Mouse (Mus musculus) C2C12 (cell line): Measurements from ENCODE around the gene Cd80. TPM values are rescaled to one million over a fixed set of nuclear protein-coding genes. Genes with fewer than 3 reads are reported as not detected.
A peak's percentile ranks its signal among the peaks of the same experiment; 100 is the strongest.

Experiments used
- H3K27me3 ChIP-seq: one replicate; pipeline ENCODE4 v1.6.1; 2011; ENCODE audit not compliant: control insufficient read depth, insufficient read depth, insufficient read length
- H3K36me3 ChIP-seq: one replicate; pipeline ENCODE4 v1.6.1; 2011; ENCODE audit not compliant: control insufficient read depth, insufficient read depth
- H3K4me3 ChIP-seq: one replicate; pipeline ENCODE4 v1.5.1; 2011; ENCODE audit warnings: mild to moderate bottlenecking, control low read depth; ENCODE audit not compliant: poor library complexity, insufficient read depth, severe bottlenecking
- H3K79me2 ChIP-seq: one replicate; pipeline ENCODE4 v1.6.1; 2011; ENCODE audit not compliant: control insufficient read depth, insufficient read depth
- H3K79me3 ChIP-seq: one replicate; pipeline ENCODE4 v1.6.1; 2011; ENCODE audit warnings: low read depth, control low read depth
- H3ac ChIP-seq: one replicate; pipeline ENCODE3; 2011; ENCODE audit warnings: low read depth; ENCODE audit not compliant: control insufficient read depth, insufficient read length
- CEBPB ChIP-seq: IDR thresholded peaks from one replicate; pipeline ENCODE4 v1.6.1; 2011; ENCODE audit warnings: low read depth, mild to moderate bottlenecking, control low read depth, moderate library complexity
- CTCF ChIP-seq: IDR thresholded peaks from one replicate; pipeline ENCODE4 v1.5.1; 2011; ENCODE audit not compliant: control insufficient read depth, insufficient read depth, insufficient read length
- FOSL1 ChIP-seq: IDR thresholded peaks from one replicate; pipeline ENCODE4 v1.8.0; 2011; ENCODE audit warnings: mild to moderate bottlenecking, low read length; ENCODE audit not compliant: poor library complexity, insufficient read depth, severe bottlenecking
- MAX ChIP-seq: IDR thresholded peaks from one replicate; pipeline ENCODE4 v1.6.1; 2011; ENCODE audit warnings: mild to moderate bottlenecking, control low read depth
- MYOD1 ChIP-seq: IDR thresholded peaks from one replicate; pipeline ENCODE4 v1.6.1; 2011; ENCODE audit warnings: low read depth; ENCODE audit not compliant: control insufficient read depth, insufficient read length
- MYOG ChIP-seq: IDR thresholded peaks from one replicate; pipeline ENCODE4 v1.6.1; 2011; ENCODE audit not compliant: control insufficient read depth, insufficient read length; ENCODE audit errors: extremely low read depth
- USF1 ChIP-seq: IDR thresholded peaks from one replicate; pipeline ENCODE4 v1.6.1; 2011; ENCODE audit warnings: low read depth, mild to moderate bottlenecking, control low read depth, moderate library complexity
- polyA plus RNA-seq: library from polyadenylated mRNA; unstranded; fragments of >200 nt; fragmentation: generic; extraction: Trizol; gene quantifications from one replicate; pipeline ENCODE4 v1.2.1, GENCODE M21; 2012; ENCODE audit warnings: missing spikeins

The Cd80 gene
- polyA plus RNA-seq, 1 experiment: 8.7 TPM

DNA sequence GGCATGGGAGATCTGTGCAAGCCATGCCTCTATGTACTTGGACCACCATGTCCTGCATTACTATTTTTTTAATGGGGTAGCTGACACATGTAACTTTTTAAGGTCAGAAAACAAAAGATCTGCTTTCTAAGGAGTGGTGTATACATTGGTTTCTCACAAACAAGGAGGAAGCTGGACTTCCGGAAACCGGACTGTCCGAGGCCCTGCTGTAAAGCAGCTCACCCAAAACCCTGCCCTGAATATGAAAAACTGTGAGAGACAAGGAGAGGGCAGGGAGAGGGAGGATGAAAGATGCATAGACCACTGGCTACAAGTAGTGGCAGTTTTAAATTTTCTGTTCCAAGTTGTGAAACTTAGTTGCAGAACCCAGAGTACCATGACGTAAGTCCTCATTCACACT lies 4.6 kb downstream of the Cd80 start:
- Histone ChIP-seq H3K4me3 (peak overlapping the region; percentile 41), H3K36me3 (peaks cover 6% of the 10 kb centered on the region), H3K79me2 (peaks cover 64% of the 10 kb centered on the region), H3ac (peak overlapping the region; percentile 54), H3K79me3 (peaks cover 51% of the 10 kb centered on the region), H3K27me3 (no peaks in the 10 kb centered on the region)
- TF ChIP-seq MYOD1: no peak
- TF ChIP-seq CTCF: no peak
- TF ChIP-seq CEBPB: no peak
- TF ChIP-seq MAX: no peak
- no peak for TF ChIP-seq USF1
- TF ChIP-seq MYOG: no peak
- TF ChIP-seq FOSL1: no peak

DNA sequence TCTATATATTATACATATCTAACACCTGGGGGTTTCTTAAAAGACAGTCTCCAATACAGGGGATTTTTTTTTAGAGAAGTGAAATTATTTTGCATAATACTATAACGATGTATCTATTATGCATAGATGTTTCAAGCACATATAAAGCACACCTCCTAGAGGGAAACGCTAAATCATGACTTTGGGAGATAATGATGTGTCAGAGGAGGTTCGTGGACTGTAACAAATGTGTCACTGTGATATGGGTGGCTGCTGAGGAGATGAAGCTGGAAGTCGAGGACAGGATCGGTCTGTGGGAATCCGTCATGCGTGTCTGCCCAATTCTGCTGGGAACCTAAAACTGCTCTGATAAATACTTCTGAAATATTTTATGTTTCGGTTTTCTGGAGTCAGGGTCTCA lies 6.4 kb downstream of the Cd80 start:
- no peak overlapping the region for H3K4me3 ChIP-seq
- H3K79me2 ChIP-seq: peaks cover 81% of the 10 kb centered on the region
- peaks cover 60% of the 10 kb centered on the region for H3K79me3 ChIP-seq
- TF ChIP-seq CTCF: no peak
- no peak for TF ChIP-seq CEBPB
- TF ChIP-seq MYOD1: no peak
- no peak for TF ChIP-seq USF1
- no peak for TF ChIP-seq MAX
- TF ChIP-seq MYOG: no peak
- TF ChIP-seq FOSL1: no peak
- no peaks in the 10 kb centered on the region for H3K27me3 ChIP-seq
- peaks cover 11% of the 10 kb centered on the region for H3K36me3 ChIP-seq
- no peak overlapping the region for H3ac ChIP-seq

- Histone ChIP-seq H3K4me3 (no peak overlapping the region), H3ac (no peak overlapping the region), H3K79me3 (peaks cover 64% of the 10 kb centered on the region), H3K79me2 (peaks cover 86% of the 10 kb centered on the region), H3K36me3 (peaks cover 11% of the 10 kb centered on the region), H3K27me3 (no peaks in the 10 kb centered on the region)
- TF ChIP-seq CEBPB (no peak), MYOD1 (no peak), MYOG (no peak), FOSL1 (no peak), CTCF (no peak), MAX (no peak), USF1 (no peak)
These were observed 6.8 kb downstream of the Cd80 start for GRCm38 (mm10) chr16:38462161-38462560.

- H3K79me3 ChIP-seq: peaks cover 74% of the 10 kb centered on the region
- H3K4me3 ChIP-seq: no peak overlapping the region
- no peak overlapping the region for H3ac ChIP-seq
- H3K79me2 ChIP-seq: peaks cover 97% of the 10 kb centered on the region
- TF ChIP-seq MYOD1 (no peak), MAX (no peak), CEBPB (no peak), USF1 (no peak), MYOG (no peak), FOSL1 (no peak), CTCF (no peak)
- no peaks in the 10 kb centered on the region for H3K27me3 ChIP-seq
- peaks cover 17% of the 10 kb centered on the region for H3K36me3 ChIP-seq
These were observed 7.9 kb downstream of the Cd80 start for GRCm38 (mm10) chr16:38463305-38463704.

DNA sequence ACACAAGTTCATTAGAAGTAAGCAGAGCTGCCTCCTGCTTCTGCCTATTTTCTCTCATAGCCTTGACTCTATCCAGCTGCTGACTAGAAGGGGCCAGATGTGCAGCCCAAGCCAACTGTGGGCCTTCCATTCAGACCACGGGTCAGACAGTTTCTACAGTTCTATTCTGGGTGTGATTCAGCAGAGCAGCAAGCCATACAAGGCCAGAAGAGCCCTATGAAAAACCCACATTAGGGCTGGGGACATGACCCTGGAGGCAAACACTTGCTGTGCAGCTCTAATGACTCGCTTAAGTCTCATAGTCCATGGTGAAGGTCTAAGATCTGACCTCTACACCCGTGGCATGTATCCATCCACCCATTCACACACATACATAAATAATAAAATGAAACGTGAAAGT lies 10.7 kb downstream of the Cd80 start:
- H3K4me3 ChIP-seq: no peak overlapping the region
- peaks cover 71% of the 10 kb centered on the region for H3K79me3 ChIP-seq
- TF ChIP-seq CTCF (no peak), MYOG (no peak), USF1 (no peak), MAX (no peak), CEBPB (no peak), FOSL1 (no peak), MYOD1 (no peak)
- peaks cover 17% of the 10 kb centered on the region for H3K36me3 ChIP-seq
- H3K79me2 ChIP-seq: peaks cover 100% of the 10 kb centered on the region
- no peaks in the 10 kb centered on the region for H3K27me3 ChIP-seq
- H3ac ChIP-seq: no peak overlapping the region
